Mouse (Mus musculus) heart, postnatal 14 days (tissue): Measurements from ENCODE around the gene Gm20696. TPM values are rescaled to one million over a fixed set of nuclear protein-coding genes. Genes with fewer than 3 reads are reported as not detected.

ENCODE experiments used
- DNase-seq, 2 experiments: peaks; one replicate each; pipeline ENCODE4 v3.0.0; 2021 to 2022
- intact Hi-C: fragments of 180-260 bp; cut with DNase I; formaldehyde crosslinking; loops from one replicate; pipeline ENCODE4 v1.15.1; 2025
- total RNA-seq, 2 experiments: library from RNA; stranded (reverse); gene quantifications; 2 replicates each; pipeline ENCODE4 v1.2.3; 2021

The Gm20696 gene
- total RNA-seq, 2 experiments from 2014 or later, result 2.3 to 3.2 TPM

GRCm38 (mm10) chr6:99464449-99464848, 202.1 kb downstream of the Gm20696 start:
- DNase-seq, result no peak
- intact Hi-C loops, result no loop called here

- no peak for DNase-seq
- intact Hi-C loops, result no loop called here
Observed at GRCm38 (mm10) chr6:99463906-99464305, 202.7 kb downstream of the Gm20696 start.

- intact Hi-C loops, result no loop called here
- DNase-seq, result no peak
Observed at GRCm38 (mm10) chr6:99458775-99459174, 207.8 kb downstream of the Gm20696 start.

GRCm38 (mm10) chr6:99453763-99454520, 212.7 kb downstream of the Gm20696 start:
- intact Hi-C loops, result no loop called here
- DNase-seq, result no peak

GRCm38 (mm10) chr6:99452638-99453185, 213.9 kb downstream of the Gm20696 start:
- intact Hi-C loops, result no loop called here
- peak in 1 of 2 experiments; percentile 32 for DNase-seq

GRCm38 (mm10) chr6:99451479-99451878, 215.1 kb downstream of the Gm20696 start:
- intact Hi-C loops, result no loop called here
- no peak for DNase-seq

- DNase-seq, result no peak
- intact Hi-C loops, result no loop called here
Observed at GRCm38 (mm10) chr6:99447447-99447846, 219.2 kb downstream of the Gm20696 start.

- DNase-seq, result no peak
- intact Hi-C loops, result no loop called here
Observed at GRCm38 (mm10) chr6:99446801-99447415, 219.7 kb downstream of the Gm20696 start.

- peak in 1 of 2 experiments; percentile 26 for DNase-seq
Observed at GRCm38 (mm10) chr6:99443460-99443859, 223.1 kb downstream of the Gm20696 start.

GRCm38 (mm10) chr6:99441100-99441499, 225.5 kb downstream of the Gm20696 start:
- intact Hi-C loops, result loop anchor here (5.0 kb wide), 1 partner anchor 81 kb away; the partner anchor contains the start of gene Foxp1
- no peak for DNase-seq

More at GRCm38 (mm10) chr6:99443460-99443859, 223.1 kb downstream of the Gm20696 start:
- intact Hi-C loops, result loop anchor here (5.0 kb wide), 1 partner anchor 79 kb away; the partner anchor contains the start of gene Foxp1

GRCm38 (mm10) chr6:99440606-99441005, 226.0 kb downstream of the Gm20696 start:
- intact Hi-C loops, result loop anchor here (5.0 kb wide), 1 partner anchor 82 kb away; the partner anchor contains the start of gene Foxp1
- DNase-seq, result no peak

GRCm38 (mm10) chr6:99439878-99440361, 226.7 kb downstream of the Gm20696 start:
- intact Hi-C loops, result loop anchor here (5.0 kb wide), 1 partner anchor 82 kb away; the partner anchor contains the start of gene Foxp1
- peak; percentile 44 to 52 for DNase-seq

- intact Hi-C loops, result no loop called here
- peak; percentile 58 to 59 for DNase-seq
Observed at GRCm38 (mm10) chr6:99439214-99439877, 227.3 kb downstream of the Gm20696 start.

GRCm38 (mm10) chr6:99436371-99436770, 230.2 kb downstream of the Gm20696 start:
- DNase-seq, result no peak
- intact Hi-C loops, result no loop called here

GRCm38 (mm10) chr6:99435140-99435539, 231.5 kb downstream of the Gm20696 start:
- DNase-seq, result no peak
- intact Hi-C loops, result no loop called here

- intact Hi-C loops, result no loop called here
- no peak for DNase-seq
Observed at GRCm38 (mm10) chr6:99433006-99433405, 233.6 kb downstream of the Gm20696 start.

GRCm38 (mm10) chr6:99431941-99432340, 234.7 kb downstream of the Gm20696 start:
- intact Hi-C loops, result no loop called here
- DNase-seq, result no peak

- no peak for DNase-seq
Observed at GRCm38 (mm10) chr6:99430560-99430959, 236.0 kb downstream of the Gm20696 start.

GRCm38 (mm10) chr6:99429378-99430131, 237.0 kb downstream of the Gm20696 start:
- DNase-seq, result no peak
- intact Hi-C loops, result no loop called here

More at GRCm38 (mm10) chr6:99430560-99430959, 236.0 kb downstream of the Gm20696 start:
- intact Hi-C loops, result no loop called here

- no peak for DNase-seq
- intact Hi-C loops, result no loop called here
Observed at GRCm38 (mm10) chr6:99428961-99429360, 237.6 kb downstream of the Gm20696 start.
